Mouse (Mus musculus) CH12.LX (cell line): ENCODE measurements around the gene Pvalb.

Experiments
- BHLHE40 ChIP-seq: IDR thresholded peaks from 2 replicates; pipeline ENCODE4 v1.6.1; 2011; ENCODE audit warnings: mild to moderate bottlenecking, low read depth, low read length, improper control_type of control experiment
- POLR2A ChIP-seq: IDR thresholded peaks from 2 replicates; pipeline ENCODE4 v1.6.1; 2011; ENCODE audit warnings: low read depth, mild to moderate bottlenecking, improper control_type of control experiment, low read length
- RAD21 ChIP-seq: IDR thresholded peaks from 2 replicates; pipeline ENCODE4 v1.6.1; 2011; ENCODE audit warnings: low read depth, mild to moderate bottlenecking, low read length, improper control_type of control experiment, moderate library complexity

DNA sequence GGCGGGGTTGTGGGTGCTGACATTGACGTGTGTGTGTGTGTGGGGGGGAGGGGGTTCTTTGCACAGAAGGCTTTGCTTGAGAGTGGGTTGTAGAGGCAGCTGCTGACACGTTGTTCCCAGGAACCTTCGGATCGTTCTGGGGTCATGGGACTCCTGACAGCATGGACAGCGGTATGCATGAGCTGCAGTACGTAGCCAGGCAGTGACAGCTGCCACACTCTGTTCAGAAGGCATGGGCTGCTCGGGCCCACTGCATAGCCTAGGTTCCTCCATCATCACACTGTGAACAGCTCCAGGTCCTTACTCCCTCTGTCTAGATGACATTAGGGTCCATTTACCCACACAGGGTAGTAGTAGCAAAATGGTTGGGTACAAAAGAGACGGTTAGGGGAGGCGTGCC lies 28.9 kb downstream of the Pvalb start:
- no peak for TF ChIP-seq BHLHE40
- no peak for TF ChIP-seq RAD21
- no peak for TF ChIP-seq POLR2A
